Mouse (Mus musculus) C2C12 (cell line): ENCODE results near the gene Pdss2.

Experiments
- CEBPB ChIP-seq: IDR thresholded peaks from one replicate; pipeline ENCODE4 v1.6.1; 2011; ENCODE audit warnings: low read depth, mild to moderate bottlenecking, control low read depth, moderate library complexity
- CTCF ChIP-seq: IDR thresholded peaks from one replicate; pipeline ENCODE4 v1.5.1; 2011; ENCODE audit not compliant: control insufficient read depth, insufficient read depth, insufficient read length
- FOSL1 ChIP-seq: IDR thresholded peaks from one replicate; pipeline ENCODE4 v1.8.0; 2011; ENCODE audit warnings: mild to moderate bottlenecking, low read length; ENCODE audit not compliant: poor library complexity, insufficient read depth, severe bottlenecking
- MAX ChIP-seq: IDR thresholded peaks from one replicate; pipeline ENCODE4 v1.6.1; 2011; ENCODE audit warnings: mild to moderate bottlenecking, control low read depth
- MYOD1 ChIP-seq: IDR thresholded peaks from one replicate; pipeline ENCODE4 v1.6.1; 2011; ENCODE audit warnings: low read depth; ENCODE audit not compliant: control insufficient read depth, insufficient read length
- MYOG ChIP-seq: IDR thresholded peaks from one replicate; pipeline ENCODE4 v1.6.1; 2011; ENCODE audit not compliant: control insufficient read depth, insufficient read length; ENCODE audit errors: extremely low read depth
- USF1 ChIP-seq: IDR thresholded peaks from one replicate; pipeline ENCODE4 v1.6.1; 2011; ENCODE audit warnings: low read depth, mild to moderate bottlenecking, control low read depth, moderate library complexity

- no peak for TF ChIP-seq CTCF
- TF ChIP-seq MAX, result no peak
- TF ChIP-seq MYOG, result no peak
- no peak for TF ChIP-seq MYOD1
- no peak for TF ChIP-seq USF1
- TF ChIP-seq CEBPB, result no peak
- TF ChIP-seq FOSL1, result no peak
These were observed 110.8 kb downstream of the Pdss2 start for GRCm38 (mm10) chr10:43331931-43332701.
